In genomic region chr2:154209112-154209511, GRCm38 (mm10) we compare ENCODE assay signal across 10 mouse cellular contexts. TPM values are rescaled to one million over a fixed set of nuclear protein-coding genes. Genes with fewer than 3 reads are reported as not detected.
DNase-seq lines count a peak whose midpoint lies in the region; ATAC-seq and TF ChIP-seq lines count a peak whose summit lies in the region.
"Had no signal": no experiment of that assay in that cellular context is flagged by ENCODE, and none has a peak within 500 bp of the region (broad histone marks: within the 10 kb centered on the region; RNA-seq: fewer than 3 reads in every experiment).

No protein-coding gene starts in this region.

- no peaks in the 10 kb centered on the region for H3K9me3 ChIP-seq in hindbrain, embryonic 16.5 days (ENCODE audit: control insufficient read depth, low read length)
- no peaks in the 10 kb centered on the region for H3K9me3 ChIP-seq in hindbrain, embryonic 10.5 days
- no peaks in the 10 kb centered on the region for H3K9me3 ChIP-seq in stomach, postnatal 0 days (ENCODE audit: control insufficient read depth, low read length)

- no peaks in the 10 kb centered on the region; the same call in 1 of the 2 replicates for H3K4me1 ChIP-seq in hindbrain, embryonic 16.5 days (ENCODE audit: control insufficient read depth, insufficient read depth, low read depth, low read length)
- no peaks in the 10 kb centered on the region for H3K4me1 ChIP-seq in hindbrain, embryonic 10.5 days (replicated peaks)
- no peaks in the 10 kb centered on the region for H3K4me1 ChIP-seq in stomach, postnatal 0 days (replicated peaks; ENCODE audit: control insufficient read depth, insufficient read depth)

- no peak for DNase-seq in hindbrain, embryonic 10.5 days (ENCODE audit: low spot score)
- DNase-seq in right cerebral cortex, adult 18-20 months: peak; percentile 17
- no peak for DNase-seq in right cerebral cortex, postnatal 36 days (ENCODE audit: low spot score in 2 of 2)
- peak; percentile 7 for DNase-seq in c-Kit-positive CD71-negative TER-119-negative erythroid progenitor cells, embryonic 14.5 days (ENCODE audit: low read depth)
- no peak for DNase-seq in stomach, postnatal 0 days (ENCODE audit: low spot score)
- DNase-seq in layer of hippocampus, adult 9-10 months (ENCODE audit: low spot score): no peak
- DNase-seq in urinary bladder, adult 2 months (ENCODE audit: low spot score): no peak
- DNase-seq: adrenal gland, postnatal 10 days; heart, postnatal 36 days had no signal

- WGBS in hindbrain, embryonic 16.5 days: 9% methylated on average over 3 of the region's 3 CpGs
- WGBS in hindbrain, embryonic 10.5 days: 22% methylated on average over 3 of the region's 3 CpGs
- WGBS in stomach, postnatal 0 days: 14% methylated on average over 3 of the region's 3 CpGs

- no peak overlapping the region for H3K4me3 ChIP-seq in hindbrain, embryonic 16.5 days (ENCODE audit: low read length)
- H3K4me3 ChIP-seq in hindbrain, embryonic 10.5 days: no peak overlapping the region
- no peak overlapping the region for H3K4me3 ChIP-seq in stomach, postnatal 0 days (ENCODE audit: low read depth, low read length)

- no peaks in the 10 kb centered on the region for H3K27me3 ChIP-seq in hindbrain, embryonic 16.5 days (replicated peaks; ENCODE audit: control insufficient read depth, insufficient read depth, low read length)
- no peaks in the 10 kb centered on the region for H3K27me3 ChIP-seq in hindbrain, embryonic 10.5 days (ENCODE audit: insufficient read depth, poor library complexity, severe bottlenecking)
- H3K27me3 ChIP-seq in stomach, postnatal 0 days (ENCODE audit: control insufficient read depth, insufficient read depth, low read length): no peaks in the 10 kb centered on the region

- TF ChIP-seq EP300 in stomach, postnatal 0 days (optimal IDR thresholded peaks at IDR 0.05): no peak

- H3K36me3 ChIP-seq in hindbrain, embryonic 16.5 days (ENCODE audit: control insufficient read depth, insufficient read depth, low read length): no peaks in the 10 kb centered on the region
- no peaks in the 10 kb centered on the region for H3K36me3 ChIP-seq in hindbrain, embryonic 10.5 days
- no peaks in the 10 kb centered on the region for H3K36me3 ChIP-seq in stomach, postnatal 0 days (ENCODE audit: control insufficient read depth, insufficient read depth, low read length)

- ATAC-seq in hindbrain, embryonic 16.5 days: peak; percentile 42; the same call in 1 of the 2 replicates
- ATAC-seq in stomach, postnatal 0 days (ENCODE audit: low FRiP score, low TSS enrichment): no peak

- no peak overlapping the region for H3K9ac ChIP-seq in hindbrain, embryonic 16.5 days (ENCODE audit: low read depth, low read length)
- H3K9ac ChIP-seq in stomach, postnatal 0 days (ENCODE audit: low read length): no peak overlapping the region

- H3K27ac ChIP-seq in hindbrain, embryonic 16.5 days (ENCODE audit: low read depth, low read length): no peak overlapping the region
- H3K27ac ChIP-seq in hindbrain, embryonic 10.5 days: no peak overlapping the region
- H3K27ac ChIP-seq in stomach, postnatal 0 days (replicated peaks): no peak overlapping the region

- peak; percentile 75 for TF ChIP-seq CTCF in stomach, postnatal 0 days (IDR thresholded peaks at IDR 0.05; ENCODE audit: low read depth)

- no peak overlapping the region for H3K4me2 ChIP-seq in hindbrain, embryonic 16.5 days (ENCODE audit: low read length)
- H3K4me2 ChIP-seq in stomach, postnatal 0 days (replicated peaks; ENCODE audit: low read depth): no peak overlapping the region

RNA-seq across cellular contexts. Expression of gene Bpifb5, which starts 14.4 kb away (rescaled TPM):
- 0.37 and 0.43 TPM in 2 replicates for polyA plus RNA-seq in hindbrain, embryonic 16.5 days (2015; fragmentation: Nextera tagmentation; extraction: Ambion mirVana)
- 0.30 and 0.41 TPM in 2 replicates for polyA plus RNA-seq in hindbrain, embryonic 10.5 days (2016; fragmentation: Nextera tagmentation; extraction: Ambion mirVana)
- 12.1 and 12.2 TPM in 2 replicates for polyA plus RNA-seq in stomach, postnatal 0 days (2015; fragmentation: Nextera tagmentation; extraction: Ambion mirVana)
- 0.27 and 0.37 TPM in 2 replicates for polyA plus RNA-seq in urinary bladder, adult 2 months (2012; rRNA removed)

RNA-seq across cellular contexts. Expression of gene Bpifb1, which starts 18.5 kb away (rescaled TPM):
- 0.25 and 0.34 TPM in 2 replicates for polyA plus RNA-seq in hindbrain, embryonic 16.5 days (2015; fragmentation: Nextera tagmentation; extraction: Ambion mirVana)
- not detected in 2 replicates for polyA plus RNA-seq in hindbrain, embryonic 10.5 days (2016; fragmentation: Nextera tagmentation; extraction: Ambion mirVana)
- polyA plus RNA-seq in stomach, postnatal 0 days (2015; fragmentation: Nextera tagmentation; extraction: Ambion mirVana): 10,886 and 11,427 TPM in 2 replicates
- not detected in 2 replicates for polyA plus RNA-seq in urinary bladder, adult 2 months (2012; rRNA removed)

RNA-seq across cellular contexts. Expression of gene Bpifa5, which starts 46.7 kb away (rescaled TPM):
- not detected in 2 replicates for polyA plus RNA-seq in hindbrain, embryonic 16.5 days (2015; fragmentation: Nextera tagmentation; extraction: Ambion mirVana)
- polyA plus RNA-seq in hindbrain, embryonic 10.5 days (2016; fragmentation: Nextera tagmentation; extraction: Ambion mirVana): not detected in 2 replicates
- polyA plus RNA-seq in stomach, postnatal 0 days (2015; fragmentation: Nextera tagmentation; extraction: Ambion mirVana): not detected in 2 replicates
- polyA plus RNA-seq in urinary bladder, adult 2 months (2012; rRNA removed): not detected in 2 replicates

RNA-seq across cellular contexts. Expression of gene Bpifb9a, which starts 48.5 kb away (rescaled TPM):
- polyA plus RNA-seq in hindbrain, embryonic 16.5 days (2015; fragmentation: Nextera tagmentation; extraction: Ambion mirVana): not detected in 2 replicates
- not detected in 2 replicates for polyA plus RNA-seq in hindbrain, embryonic 10.5 days (2016; fragmentation: Nextera tagmentation; extraction: Ambion mirVana)
- not detected in 2 replicates for polyA plus RNA-seq in stomach, postnatal 0 days (2015; fragmentation: Nextera tagmentation; extraction: Ambion mirVana)
- not detected in 2 replicates for polyA plus RNA-seq in urinary bladder, adult 2 months (2012; rRNA removed)

Comparison
In these comparisons a context has a peak if more than half of its experiments do, and no peak if none do; other contexts are left out.
1. DNase-seq: peak in right cerebral cortex, adult 18-20 months (single experiment) and c-Kit-positive CD71-negative TER-119-negative erythroid progenitor cells, embryonic 14.5 days (single experiment); none in hindbrain, embryonic 10.5 days (single experiment), right cerebral cortex, postnatal 36 days (0 of 2), stomach, postnatal 0 days (single experiment), layer of hippocampus, adult 9-10 months (single experiment) and urinary bladder, adult 2 months (single experiment).
2. RNA of gene Bpifb1, which starts 18.5 kb away (polyA plus RNA-seq): 10,886 to 11,427 TPM in stomach, postnatal 0 days; 0.25 to 0.34 TPM in hindbrain, embryonic 16.5 days, not detected in hindbrain, embryonic 10.5 days and not detected in urinary bladder, adult 2 months; every median in the first group is over 1,000 times any median in the second.